Mouse (Mus musculus): Measurements from ENCODE around the gene Mphosph10. TPM values are rescaled to one million over a fixed set of nuclear protein-coding genes. Genes with fewer than 3 reads are reported as not detected.

Gene Mphosph10
- polyA plus RNA-seq, 1 experiment from 2014 or later, result 18.6 TPM

GRCm38 (mm10) chr7:64349147-64349861, 42.8 kb downstream of the Mphosph10 start:
- no peaks in the 10 kb centered on the region for H3K27me3 ChIP-seq (ENCODE audit: control insufficient read depth, insufficient read depth, low read length)
- H3K4me1 ChIP-seq (ENCODE audit: control insufficient read depth in 2 of 2, insufficient read depth in 2 of 2, low read length in 2 of 2), result no peaks in the 10 kb centered on the region
- H3K36me3 ChIP-seq (ENCODE audit: control insufficient read depth, insufficient read depth, low read length), result peaks cover 72% of the 10 kb centered on the region
- no peak overlapping the region for H3K9ac ChIP-seq (ENCODE audit: low read length)
- H3K27ac ChIP-seq (replicated peaks in 1 of 2; ENCODE audit: control insufficient read depth in 1 of 2, insufficient read depth in 1 of 2, low read depth in 2 of 2, low read length in 2 of 2), result no peak overlapping the region
- no peak for ATAC-seq (ENCODE audit: insufficient number of reproducible peaks, insufficient read depth, low FRiP score, low read depth)
- no peak overlapping the region for H3K4me3 ChIP-seq (ENCODE audit: control insufficient read depth in 1 of 2, insufficient read depth in 1 of 2, low read depth in 1 of 2, low read length in 2 of 2)
- H3K4me2 ChIP-seq (ENCODE audit: low read length), result no peak overlapping the region
- no peaks in the 10 kb centered on the region for H3K9me3 ChIP-seq (ENCODE audit: control insufficient read depth, low read length)
- WGBS, result 82% methylated on average over 15 of the region's 15 CpGs

- Histone ChIP-seq H3K4me3 (ENCODE audit: control insufficient read depth in 1 of 2, insufficient read depth in 1 of 2, low read depth in 1 of 2, low read length in 2 of 2) (no peak overlapping the region), H3K27me3 (ENCODE audit: control insufficient read depth, insufficient read depth, low read length) (no peaks in the 10 kb centered on the region), H3K36me3 (ENCODE audit: control insufficient read depth, insufficient read depth, low read length) (peaks cover 58% of the 10 kb centered on the region), H3K9ac (ENCODE audit: low read length) (no peak overlapping the region), H3K27ac (replicated peaks in 1 of 2; ENCODE audit: control insufficient read depth in 1 of 2, insufficient read depth in 1 of 2, low read depth in 2 of 2, low read length in 2 of 2) (no peak overlapping the region), H3K9me3 (ENCODE audit: control insufficient read depth, low read length) (no peaks in the 10 kb centered on the region), H3K4me1 (ENCODE audit: control insufficient read depth in 2 of 2, insufficient read depth in 2 of 2, low read length in 2 of 2) (no peaks in the 10 kb centered on the region), H3K4me2 (ENCODE audit: low read length) (no peak overlapping the region)
- ATAC-seq (ENCODE audit: insufficient number of reproducible peaks, insufficient read depth, low FRiP score, low read depth), result no peak
- 94% methylated on average over 1 of the region's 1 CpGs for WGBS
Observed at GRCm38 (mm10) chr7:64347813-64348212, 44.3 kb downstream of the Mphosph10 start.

GRCm38 (mm10) chr7:64332686-64333085, 59.4 kb downstream of the Mphosph10 start:
- no peaks in the 10 kb centered on the region for H3K9me3 ChIP-seq (ENCODE audit: control insufficient read depth, low read length)
- H3K4me3 ChIP-seq (ENCODE audit: control insufficient read depth in 1 of 2, insufficient read depth in 1 of 2, low read depth in 1 of 2, low read length in 2 of 2), result no peak overlapping the region
- no peak for ATAC-seq (ENCODE audit: insufficient number of reproducible peaks, insufficient read depth, low FRiP score, low read depth)
- WGBS, result 92% methylated on average over 1 of the region's 1 CpGs
- no peak overlapping the region for H3K4me2 ChIP-seq (ENCODE audit: low read length)
- H3K27ac ChIP-seq (replicated peaks in 1 of 2; ENCODE audit: control insufficient read depth in 1 of 2, insufficient read depth in 1 of 2, low read depth in 2 of 2, low read length in 2 of 2), result no peak overlapping the region
- peaks cover 53% of the 10 kb centered on the region for H3K36me3 ChIP-seq (ENCODE audit: control insufficient read depth, insufficient read depth, low read length)
- no peaks in the 10 kb centered on the region for H3K4me1 ChIP-seq (ENCODE audit: control insufficient read depth in 2 of 2, insufficient read depth in 2 of 2, low read length in 2 of 2)
- H3K27me3 ChIP-seq (ENCODE audit: control insufficient read depth, insufficient read depth, low read length), result no peaks in the 10 kb centered on the region
- no peak overlapping the region for H3K9ac ChIP-seq (ENCODE audit: low read length)

GRCm38 (mm10) chr7:64331309-64331708, 60.8 kb downstream of the Mphosph10 start:
- Histone ChIP-seq H3K4me1 (ENCODE audit: control insufficient read depth in 2 of 2, insufficient read depth in 2 of 2, low read length in 2 of 2) (no peaks in the 10 kb centered on the region), H3K4me3 (ENCODE audit: control insufficient read depth in 1 of 2, insufficient read depth in 1 of 2, low read depth in 1 of 2, low read length in 2 of 2) (no peak overlapping the region), H3K27ac (replicated peaks in 1 of 2; ENCODE audit: control insufficient read depth in 1 of 2, insufficient read depth in 1 of 2, low read depth in 2 of 2, low read length in 2 of 2) (no peak overlapping the region), H3K9ac (ENCODE audit: low read length) (no peak overlapping the region), H3K4me2 (ENCODE audit: low read length) (no peak overlapping the region), H3K9me3 (ENCODE audit: control insufficient read depth, low read length) (no peaks in the 10 kb centered on the region), H3K27me3 (ENCODE audit: control insufficient read depth, insufficient read depth, low read length) (no peaks in the 10 kb centered on the region), H3K36me3 (ENCODE audit: control insufficient read depth, insufficient read depth, low read length) (peaks cover 44% of the 10 kb centered on the region)
- WGBS, result 85% methylated on average over 3 of the region's 3 CpGs
- no peak for ATAC-seq (ENCODE audit: insufficient number of reproducible peaks, insufficient read depth, low FRiP score, low read depth)

GRCm38 (mm10) chr7:64327486-64327885, 64.6 kb downstream of the Mphosph10 start:
- no peaks in the 10 kb centered on the region for H3K27me3 ChIP-seq (ENCODE audit: control insufficient read depth, insufficient read depth, low read length)
- no peak for ATAC-seq (ENCODE audit: insufficient number of reproducible peaks, insufficient read depth, low FRiP score, low read depth)
- H3K4me3 ChIP-seq (ENCODE audit: control insufficient read depth in 1 of 2, insufficient read depth in 1 of 2, low read depth in 1 of 2, low read length in 2 of 2), result no peak overlapping the region
- no peak overlapping the region for H3K4me2 ChIP-seq (ENCODE audit: low read length)
- peaks cover 24% of the 10 kb centered on the region for H3K36me3 ChIP-seq (ENCODE audit: control insufficient read depth, insufficient read depth, low read length)
- no peaks in the 10 kb centered on the region for H3K9me3 ChIP-seq (ENCODE audit: control insufficient read depth, low read length)
- 83% methylated on average over 4 of the region's 4 CpGs for WGBS
- H3K27ac ChIP-seq (replicated peaks in 1 of 2; ENCODE audit: control insufficient read depth in 1 of 2, insufficient read depth in 1 of 2, low read depth in 2 of 2, low read length in 2 of 2), result no peak overlapping the region
- H3K4me1 ChIP-seq (ENCODE audit: control insufficient read depth in 2 of 2, insufficient read depth in 2 of 2, low read length in 2 of 2), result no peaks in the 10 kb centered on the region
- H3K9ac ChIP-seq (ENCODE audit: low read length), result no peak overlapping the region

GRCm38 (mm10) chr7:64326892-64327291, 65.2 kb downstream of the Mphosph10 start:
- 0 out of 2 replicates have a peak, but pooled peaks have one; percentile 35 for ATAC-seq (ENCODE audit: insufficient number of reproducible peaks, insufficient read depth, low FRiP score, low read depth)
- WGBS, result 28% methylated on average over 1 of the region's 1 CpGs
- H3K36me3 ChIP-seq (ENCODE audit: control insufficient read depth, insufficient read depth, low read length), result peaks cover 24% of the 10 kb centered on the region

More at GRCm38 (mm10) chr7:64326892-64327291, 65.2 kb downstream of the Mphosph10 start:
- Histone ChIP-seq H3K27ac (replicated peaks in 1 of 2; ENCODE audit: control insufficient read depth in 1 of 2, insufficient read depth in 1 of 2, low read depth in 2 of 2, low read length in 2 of 2) (no peak overlapping the region), H3K9me3 (ENCODE audit: control insufficient read depth, low read length) (no peaks in the 10 kb centered on the region), H3K4me1 (ENCODE audit: control insufficient read depth in 2 of 2, insufficient read depth in 2 of 2, low read length in 2 of 2) (no peaks in the 10 kb centered on the region), H3K27me3 (ENCODE audit: control insufficient read depth, insufficient read depth, low read length) (no peaks in the 10 kb centered on the region), H3K9ac (ENCODE audit: low read length) (no peak overlapping the region), H3K4me2 (ENCODE audit: low read length) (no peak overlapping the region), H3K4me3 (ENCODE audit: control insufficient read depth in 1 of 2, insufficient read depth in 1 of 2, low read depth in 1 of 2, low read length in 2 of 2) (no peak overlapping the region)

Other genes with a start within 250 kb of the Mphosph10 start
- 0.16 TPM in 1 of 2 replicates, not detected in the other for gene Trpm1, start 238.4 kb downstream of the Mphosph10 start, polyA plus RNA-seq (2014; fragmentation: Nextera tagmentation; extraction: Ambion mirVana)
- gene Mtmr10, start 104.6 kb downstream of the Mphosph10 start, polyA plus RNA-seq (2014; fragmentation: Nextera tagmentation; extraction: Ambion mirVana), result 6.8 and 7.8 TPM in 2 replicates
- 4.1 and 4.2 TPM in 2 replicates for gene Fan1, start 18.2 kb downstream of the Mphosph10 start, polyA plus RNA-seq (2014; fragmentation: Nextera tagmentation; extraction: Ambion mirVana)
- 145 and 150 TPM in 2 replicates for gene Mcee, start 339 bp upstream of the Mphosph10 start, polyA plus RNA-seq (2014; fragmentation: Nextera tagmentation; extraction: Ambion mirVana)
- gene Apba2, start 109.4 kb upstream of the Mphosph10 start, polyA plus RNA-seq (2014; fragmentation: Nextera tagmentation; extraction: Ambion mirVana), result 0.22 and 0.85 TPM in 2 replicates

Data from heart, embryonic 14.5 days (tissue).